Mouse (Mus musculus) thymus, postnatal 4 days (tissue): Measurements from ENCODE around the gene Rarg.
A peak's percentile ranks its signal among the peaks of the same experiment; 100 is the strongest.

Source experiments
- DNase-seq: peaks from one replicate; pipeline ENCODE4 v3.0.0; 2021

Gene Rarg

DNA sequence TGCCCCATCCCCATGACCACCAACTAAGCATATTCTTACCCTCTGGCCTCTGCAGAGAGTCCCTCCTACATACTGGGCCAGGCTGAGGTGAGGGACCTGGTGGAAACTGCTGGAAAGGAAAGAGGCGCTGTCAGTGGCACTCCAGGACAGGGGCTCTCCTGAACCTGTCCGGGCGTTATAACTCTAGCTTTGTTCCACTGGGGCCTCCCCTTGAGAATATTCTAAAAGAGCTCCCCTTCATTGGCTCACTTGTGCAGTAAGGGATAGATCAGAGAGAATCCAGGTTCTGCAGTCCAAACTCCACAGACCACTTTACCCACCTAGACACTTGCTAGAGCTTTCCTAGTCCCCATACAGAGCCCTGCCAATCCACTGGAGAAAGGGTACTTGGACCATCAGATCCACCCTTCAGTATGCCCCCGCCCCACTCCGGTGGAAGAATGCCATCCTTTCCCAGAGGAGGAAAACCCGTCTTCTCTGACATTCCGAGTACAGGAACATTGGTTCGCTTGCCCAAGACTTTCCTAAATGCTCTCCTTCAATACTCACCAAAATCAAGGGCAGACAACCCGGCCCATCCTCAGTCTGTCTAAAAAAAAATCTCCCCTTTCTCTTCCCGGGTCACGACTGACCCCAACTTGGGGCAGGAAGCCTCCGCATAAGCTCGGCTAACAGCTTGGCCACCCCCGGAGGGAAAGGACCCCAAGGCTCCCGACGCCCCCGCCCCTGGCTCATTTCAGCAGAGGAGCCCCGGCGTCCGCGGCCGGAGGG is 701 bp downstream of the Rarg start:
- DNase-seq = no peak

DNA sequence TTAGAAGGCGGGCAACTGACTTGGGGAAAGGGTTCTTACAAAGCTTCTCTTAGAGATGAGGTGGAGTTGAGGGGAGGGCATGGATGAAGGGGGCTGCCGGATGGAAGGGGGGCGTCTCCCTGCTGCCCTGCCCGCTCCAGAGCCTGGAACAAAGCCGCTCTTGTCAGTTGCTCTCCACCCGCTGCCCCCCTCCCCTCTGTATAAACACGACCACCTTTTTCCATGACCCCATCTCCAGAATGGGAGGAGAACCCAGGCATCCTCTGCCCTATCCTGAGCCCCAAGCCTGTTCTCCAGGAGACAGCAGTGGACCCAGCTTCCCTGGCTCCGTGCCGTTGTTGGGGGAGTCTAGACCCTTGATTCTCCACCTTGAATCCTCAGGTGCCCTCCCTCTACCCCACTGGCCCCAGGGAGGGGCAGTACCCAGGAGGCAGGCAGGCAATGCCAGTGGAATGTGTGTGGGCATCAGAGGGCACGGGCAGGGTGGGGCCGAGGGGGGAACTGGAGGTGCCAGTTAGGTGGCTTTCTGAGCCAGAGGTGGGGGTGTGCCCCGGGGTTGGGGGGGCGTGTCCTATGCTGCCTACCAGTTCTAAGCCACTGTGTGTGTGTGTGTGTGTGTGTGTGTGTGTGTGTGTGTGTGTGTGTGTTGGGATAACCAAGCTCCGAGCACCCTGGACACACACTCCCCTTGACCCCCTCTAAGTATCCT is 1.6 kb downstream of the Rarg start:
- no peak for DNase-seq

DNA sequence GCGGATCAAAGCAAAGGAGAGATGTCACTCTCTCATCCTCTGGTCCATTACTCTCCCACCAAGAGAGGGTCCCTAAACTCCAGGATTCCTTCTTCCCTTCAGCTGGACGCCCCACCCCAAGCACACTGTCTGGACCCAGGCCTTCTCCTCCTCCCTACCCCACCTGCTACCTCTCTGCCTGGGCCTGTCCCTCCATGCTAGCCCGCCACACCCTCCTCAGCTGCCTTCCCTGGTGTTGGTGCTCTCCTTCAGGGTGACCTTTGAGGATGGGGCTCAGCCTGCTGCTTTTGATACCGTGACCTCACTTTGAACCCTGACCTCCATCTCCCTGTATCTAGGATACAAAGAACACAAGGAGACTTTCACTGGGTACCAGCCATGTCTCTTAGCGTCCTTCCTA is 6.8 kb downstream of the Rarg start:
- no peak for DNase-seq

DNA sequence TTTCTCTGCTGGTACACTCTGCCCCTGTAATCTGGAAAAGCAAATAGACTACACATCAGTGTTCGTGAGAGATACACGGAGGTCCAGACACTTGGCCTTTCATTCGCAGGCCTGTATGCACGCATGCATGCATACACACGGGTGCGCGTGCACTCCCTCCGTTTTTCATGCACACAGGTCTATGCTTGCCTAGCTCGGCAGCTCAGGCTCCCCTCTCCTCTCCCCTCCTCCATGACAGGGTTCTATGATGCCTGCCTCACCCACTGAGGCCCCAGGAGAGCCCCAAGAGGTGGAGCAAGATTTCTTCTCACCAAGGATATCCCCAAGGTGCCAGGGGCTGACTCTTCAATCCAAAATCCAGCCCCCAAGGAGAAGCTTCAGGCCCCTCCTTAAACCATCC is 7.3 kb downstream of the Rarg start:
- no peak for DNase-seq

DNA sequence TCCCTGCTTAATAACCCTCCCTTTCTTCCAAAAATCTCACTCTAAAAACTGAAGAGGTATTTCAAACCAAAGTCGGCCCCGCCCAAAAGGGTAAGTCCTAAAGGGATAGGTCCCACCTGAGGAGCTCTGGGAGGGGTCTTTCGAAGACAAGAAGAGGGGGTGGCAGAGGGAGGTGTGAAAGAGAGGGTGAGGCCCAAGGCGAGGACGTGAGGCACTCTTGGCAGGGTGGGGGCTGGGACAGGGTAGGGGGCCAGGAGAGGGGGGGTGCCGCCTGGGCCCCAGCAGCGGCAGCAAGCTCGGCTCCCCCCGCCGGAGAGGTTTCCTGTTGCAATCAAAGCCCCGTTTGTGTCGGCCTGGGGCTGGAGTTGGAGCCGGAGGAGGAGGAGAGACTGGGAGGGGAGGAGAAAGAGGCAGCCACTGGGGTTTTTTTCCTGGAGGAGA is 8.0 kb downstream of the Rarg start:
- peak; percentile 56 for DNase-seq

DNA sequence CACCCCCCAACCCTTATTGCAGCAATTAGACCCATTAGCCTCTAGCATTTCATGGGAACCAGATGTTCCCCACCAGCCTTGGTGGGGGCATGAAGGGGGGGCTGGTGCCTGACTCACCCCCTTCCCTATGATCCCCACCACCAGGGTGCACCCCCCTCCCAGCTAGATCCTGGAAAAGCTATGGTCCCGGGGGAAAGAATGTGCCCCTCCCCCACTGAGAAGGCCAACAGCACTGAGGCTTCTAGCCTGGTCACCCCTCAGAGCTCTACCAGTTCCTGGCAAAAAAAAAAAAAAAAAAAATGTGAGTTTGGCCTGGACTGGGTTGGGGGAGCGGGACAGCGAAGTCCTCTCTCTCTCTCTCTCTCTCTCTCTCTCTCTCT is 8.5 kb downstream of the Rarg start:
- DNase-seq = no peak

DNA sequence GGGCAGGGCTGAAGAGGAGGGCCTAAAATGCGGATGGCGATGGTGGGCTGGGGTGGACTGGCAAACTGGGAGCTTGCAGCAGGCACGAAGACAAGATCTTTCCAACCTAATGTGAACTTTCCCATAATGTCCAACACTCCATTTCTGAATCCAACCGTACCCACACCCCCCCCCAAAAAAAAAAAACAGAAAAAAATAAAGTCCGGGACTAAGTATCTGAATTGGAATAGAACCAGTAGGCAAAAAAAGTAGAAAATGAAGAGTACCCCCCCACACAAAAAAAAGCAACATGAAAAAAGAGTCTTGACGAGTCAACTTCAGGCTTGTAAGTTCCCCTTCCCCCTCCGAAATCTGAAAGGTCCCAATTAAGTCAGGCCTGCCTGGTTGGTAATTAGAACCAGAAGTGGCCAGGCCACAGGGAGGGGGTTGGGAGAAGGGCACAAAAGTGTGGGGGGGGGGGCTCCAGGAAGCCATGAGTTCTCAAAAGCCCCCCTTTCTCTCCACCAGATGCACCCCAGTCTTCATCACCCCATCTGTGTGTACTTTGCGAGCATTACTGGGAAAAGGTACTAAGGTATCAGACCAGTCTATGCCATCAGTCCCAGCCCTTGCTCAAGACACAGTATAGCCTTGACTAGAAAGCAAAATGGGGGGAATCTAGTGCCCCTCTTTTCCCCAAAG is 9.0 kb downstream of the Rarg start:
- no peak for DNase-seq

DNA sequence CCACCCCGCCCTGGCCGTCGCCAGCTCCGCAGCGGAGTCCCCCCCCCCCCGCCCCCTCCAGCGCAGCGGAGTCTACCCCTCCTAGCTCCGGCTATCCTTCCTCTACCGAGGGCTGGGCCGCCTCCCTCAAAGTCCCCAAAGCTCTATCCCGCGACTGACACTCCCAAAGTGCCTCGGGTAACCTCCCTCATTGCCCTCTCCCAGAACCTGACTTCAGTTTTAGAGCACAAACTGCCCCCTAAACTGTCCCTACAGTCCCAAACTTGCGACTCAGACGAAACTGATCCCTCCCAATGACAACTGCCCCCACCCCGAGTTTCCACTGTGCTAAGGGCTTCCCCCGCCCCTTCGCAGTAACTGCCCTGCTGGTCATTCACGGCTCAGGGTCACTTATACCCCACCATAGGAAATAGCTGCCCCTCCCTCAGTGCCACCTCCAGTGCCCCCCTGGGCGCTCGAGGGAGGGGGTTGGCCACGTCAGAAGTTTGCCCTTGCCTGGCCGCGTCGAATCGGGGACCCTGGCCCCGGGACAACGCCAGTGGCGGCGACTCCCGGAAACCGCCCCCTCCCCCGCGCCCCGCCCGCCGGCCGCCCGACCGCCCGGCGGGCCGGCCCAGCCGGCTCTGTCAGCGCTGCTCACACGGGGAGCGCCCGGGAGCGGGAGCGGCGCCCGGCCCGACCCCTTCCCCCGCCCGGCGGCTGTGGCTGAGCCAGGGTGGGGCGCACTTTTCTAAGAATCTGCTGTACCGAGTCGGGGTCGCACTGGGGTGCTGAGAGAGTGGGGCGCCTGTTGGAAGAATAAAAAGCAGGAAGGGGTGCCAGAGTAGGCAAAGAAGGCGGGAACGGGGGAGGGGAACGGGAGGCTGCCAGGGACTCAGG is 9.8 kb downstream of the Rarg start:
- DNase-seq = peak; percentile 68

DNA sequence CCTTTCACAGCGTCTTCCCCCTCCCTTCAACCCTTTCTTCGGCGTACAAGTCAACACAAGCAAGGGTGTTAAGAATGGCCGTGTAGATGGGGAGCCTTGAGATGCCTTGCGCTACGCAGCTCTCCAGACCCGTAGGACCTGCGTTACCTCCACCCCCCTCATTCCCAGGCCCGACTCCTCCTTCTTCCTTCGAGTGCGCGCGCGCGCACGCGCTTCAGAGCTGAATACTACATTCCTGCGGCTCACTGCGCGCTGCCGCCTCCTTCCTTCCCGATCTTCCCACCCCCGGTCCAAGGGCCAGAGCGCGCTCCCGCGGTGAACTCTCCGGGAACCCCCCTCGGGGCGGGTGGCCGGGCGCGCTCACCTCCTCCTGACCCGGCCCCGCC is 10.5 kb downstream of the Rarg start:
- peak; percentile 75 for DNase-seq

DNA sequence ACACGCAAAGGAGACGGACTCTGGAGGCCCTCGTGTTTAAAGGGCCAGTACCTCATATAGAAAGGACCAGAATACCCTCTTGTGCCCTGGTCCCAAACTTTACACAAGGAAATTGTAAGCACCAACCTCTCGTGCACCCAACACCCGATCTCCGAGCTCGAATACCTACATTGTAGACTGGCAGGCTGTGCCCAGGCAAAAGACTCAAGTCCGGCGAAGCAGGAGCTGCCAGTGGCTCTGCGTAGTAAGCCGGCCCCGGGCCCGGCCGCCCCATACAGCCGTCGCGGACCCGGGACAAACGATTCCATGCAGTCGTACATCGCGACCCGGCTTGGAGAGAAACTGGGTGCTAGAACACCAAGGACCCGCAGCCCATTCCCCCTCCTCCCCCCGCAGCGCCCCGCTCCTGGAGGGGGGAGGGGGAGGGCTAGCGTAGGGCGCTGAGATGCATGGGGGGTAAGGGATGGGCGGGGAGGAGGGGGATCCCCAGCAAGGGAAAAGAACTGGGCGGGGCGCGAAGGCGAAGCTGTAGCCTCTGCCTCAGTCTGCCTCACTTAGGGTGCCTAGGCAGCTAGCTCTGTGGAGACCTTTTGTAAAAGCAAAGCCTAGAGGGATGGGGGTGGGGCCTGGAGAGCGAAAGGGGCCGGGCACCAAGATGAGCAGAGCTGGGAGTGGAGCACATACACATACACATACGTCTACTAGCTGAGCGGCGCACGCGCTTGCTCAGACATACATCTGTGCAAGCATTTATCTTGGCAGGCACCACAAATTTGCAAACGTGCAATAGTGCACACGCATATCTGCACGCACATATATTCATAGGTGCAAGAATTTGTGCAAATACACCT is 11.2 kb downstream of the Rarg start:
- DNase-seq = peak; percentile 71

DNA sequence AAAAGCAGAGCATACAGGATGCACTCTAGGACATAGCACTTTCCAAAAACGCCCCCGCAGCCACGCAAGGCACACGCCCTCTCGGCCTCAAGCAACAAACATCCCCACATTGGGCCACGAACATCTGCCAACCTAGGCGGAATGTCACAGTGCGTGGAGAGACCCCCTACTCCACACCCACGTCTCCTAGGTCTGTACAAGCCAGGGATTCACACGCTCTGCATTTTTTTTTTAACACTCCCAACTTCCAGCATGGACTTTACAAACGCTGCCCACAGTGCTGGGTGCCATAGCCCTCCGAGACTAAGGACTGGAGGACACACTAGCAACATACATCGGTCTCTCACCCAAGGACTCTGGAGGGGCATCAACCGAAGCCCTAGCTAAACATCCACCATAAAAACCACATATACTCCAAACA is 11.8 kb downstream of the Rarg start:
- no peak for DNase-seq

DNA sequence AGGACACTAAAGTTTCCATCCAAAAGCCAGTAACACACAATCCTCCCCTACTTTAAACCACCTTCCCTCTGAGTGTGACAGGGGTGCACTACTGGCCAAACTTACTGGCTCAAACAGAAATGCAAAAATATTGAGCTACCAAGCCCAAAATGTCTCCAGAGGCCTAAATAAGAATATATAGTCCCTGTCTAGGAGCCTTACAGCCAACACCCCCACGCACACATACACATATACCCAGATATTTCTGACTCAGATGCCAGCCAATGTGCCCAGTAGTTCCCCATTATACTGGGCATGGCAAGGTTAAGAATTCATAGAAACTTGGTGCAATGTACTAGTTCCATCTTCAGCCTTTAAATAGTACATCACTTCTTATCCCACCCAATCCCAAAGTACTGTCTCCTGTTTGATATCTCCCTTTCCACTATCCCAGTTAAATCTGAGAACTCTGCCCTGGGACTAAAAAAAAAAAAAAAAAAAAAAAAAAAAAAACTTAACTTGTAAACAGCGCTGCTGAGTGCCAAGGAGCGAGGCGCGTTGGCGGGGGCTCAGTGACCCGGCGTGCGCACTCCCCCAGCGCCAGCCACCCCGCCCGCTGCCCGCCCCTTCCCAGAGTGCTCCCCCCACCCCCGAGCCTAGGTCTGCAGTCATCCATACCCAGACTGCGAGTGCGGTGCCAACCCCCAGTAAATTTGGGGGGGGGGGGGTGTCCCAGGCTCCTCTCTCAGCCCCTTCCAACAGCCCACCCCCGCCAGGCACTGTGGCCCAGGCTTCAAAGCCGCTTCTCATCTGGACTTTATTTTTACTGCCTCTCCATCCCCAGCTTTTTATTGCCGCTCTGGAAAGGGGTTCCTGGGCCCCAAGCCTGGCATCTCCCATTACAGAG is 12.8 kb downstream of the Rarg start:
- no peak for DNase-seq

DNA sequence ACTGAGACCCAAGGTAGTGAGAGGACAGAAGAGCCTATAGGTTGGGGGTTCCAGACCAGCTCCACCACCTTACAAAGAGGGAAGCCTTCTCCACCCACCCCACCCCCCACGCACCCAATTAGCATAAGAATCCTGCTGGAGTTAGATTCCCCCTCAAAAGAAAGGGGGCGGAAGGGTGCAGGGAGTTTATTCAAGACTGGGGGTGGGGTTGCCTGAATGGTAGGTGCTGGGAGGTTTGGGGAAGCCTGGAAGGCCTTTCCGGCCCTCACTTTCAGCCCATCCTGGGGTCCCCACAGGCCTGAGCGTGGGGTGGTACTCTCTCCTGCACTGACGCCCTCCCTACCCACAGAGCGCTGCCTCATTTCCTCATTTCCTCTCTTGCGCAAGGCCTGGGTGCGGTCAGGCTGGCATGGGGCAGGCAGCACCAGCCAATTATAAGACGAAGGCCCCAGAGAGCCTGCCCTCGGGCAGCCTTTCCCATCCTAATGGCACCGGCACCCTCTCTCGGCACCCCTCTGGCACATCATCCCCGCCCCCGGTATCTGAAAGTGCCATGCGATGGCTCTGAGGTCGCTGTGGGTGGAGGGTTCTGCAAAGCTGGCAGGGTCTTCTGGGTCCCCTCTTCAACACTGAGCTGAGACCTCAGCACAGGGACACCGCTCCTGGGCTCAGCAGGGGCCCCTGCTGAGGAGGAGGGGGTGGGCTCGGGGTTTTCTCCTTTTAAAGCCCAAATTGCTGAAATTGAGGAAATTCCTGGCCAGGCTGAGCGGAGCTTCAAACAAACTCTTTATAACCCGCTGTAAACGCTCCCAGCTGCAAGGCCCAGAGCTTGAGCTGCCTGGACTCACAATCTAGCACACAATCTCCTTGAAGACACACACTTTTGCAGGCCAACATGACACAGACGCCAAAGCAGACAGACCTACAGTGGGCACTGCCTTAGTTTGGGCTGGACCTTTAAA is 13.8 kb downstream of the Rarg start:
- peak; percentile 39 for DNase-seq

DNA sequence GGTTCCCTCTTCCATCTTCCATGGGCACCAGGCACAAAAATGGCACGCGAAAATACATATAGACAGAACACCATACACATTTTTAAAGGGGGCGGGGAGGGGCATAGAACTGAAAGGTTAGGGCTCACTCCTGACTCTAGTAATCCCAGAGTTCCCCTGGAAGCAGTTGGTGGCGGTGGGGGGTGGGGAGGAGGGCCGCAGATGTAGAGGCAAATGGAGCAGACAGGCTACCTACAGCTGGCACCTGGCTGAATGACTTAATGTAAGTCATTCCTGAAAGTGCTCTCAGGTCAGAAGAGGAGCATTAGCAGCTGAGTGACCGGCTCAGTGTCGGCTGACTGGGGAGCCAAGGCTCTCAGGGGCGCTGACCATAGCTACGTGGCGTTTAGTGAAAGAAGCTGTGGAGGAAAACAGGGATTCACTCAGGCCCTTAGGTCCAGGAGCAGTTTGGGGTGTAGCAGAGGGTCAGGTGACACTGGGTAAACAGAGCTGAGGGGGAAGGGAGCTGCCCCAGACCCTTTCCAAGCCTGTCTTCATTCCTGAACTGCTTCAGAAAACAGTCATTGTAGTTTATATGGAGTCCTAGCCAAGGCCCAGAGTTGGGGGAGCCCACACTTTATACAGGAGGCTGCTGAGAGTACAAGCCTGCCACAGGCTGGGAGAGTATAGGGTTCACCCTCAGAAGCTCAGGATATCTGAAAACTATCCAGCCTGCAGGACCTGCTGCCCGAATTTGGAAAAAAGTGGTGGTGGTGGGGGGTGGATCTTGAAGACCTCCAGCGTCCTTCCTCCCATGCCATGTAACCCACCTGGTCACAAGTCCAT is 14.7 kb downstream of the Rarg start:
- DNase-seq = no peak

DNA sequence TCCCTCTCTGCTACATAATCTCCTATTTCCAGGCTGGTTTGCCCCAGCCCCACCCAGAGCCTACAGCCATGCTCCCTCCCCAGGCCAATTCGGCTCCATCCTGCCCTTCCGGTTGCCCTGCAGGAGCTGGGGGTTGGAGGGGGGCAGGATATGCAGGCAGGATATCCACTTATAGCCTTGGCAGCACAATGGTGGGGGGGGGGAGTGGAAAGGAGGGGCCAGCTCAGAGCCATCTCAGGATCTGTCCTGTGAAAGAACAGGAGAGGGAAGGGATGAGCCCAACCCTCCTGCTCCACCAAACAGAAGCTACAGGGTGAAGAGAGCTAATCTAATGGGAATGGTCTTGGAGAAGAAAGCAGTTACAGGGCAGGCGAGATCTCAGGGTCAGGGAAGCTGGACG is 16.7 kb downstream of the Rarg start:
- DNase-seq = peak; percentile 8

DNA sequence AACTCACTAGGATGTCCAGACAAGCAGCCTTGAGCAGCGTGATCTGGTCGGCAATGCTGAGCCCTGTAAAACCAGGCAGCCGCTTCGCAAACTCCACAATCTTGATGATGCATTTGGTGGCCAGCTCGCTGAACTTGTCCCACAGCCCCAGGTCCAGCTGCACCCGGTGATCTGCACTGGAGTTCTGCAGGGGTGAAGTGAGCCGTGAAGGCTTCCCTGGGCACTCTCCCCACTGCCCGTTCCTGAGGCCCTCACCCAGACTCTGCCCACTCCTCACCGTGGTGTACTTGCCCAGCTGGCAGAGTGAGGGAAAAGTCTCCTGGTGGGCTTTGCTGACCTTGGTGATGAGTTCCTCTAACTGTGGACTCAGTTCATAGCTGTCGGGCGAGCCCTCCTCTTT is 17.5 kb downstream of the Rarg start:
- peak; percentile 9 for DNase-seq

DNA sequence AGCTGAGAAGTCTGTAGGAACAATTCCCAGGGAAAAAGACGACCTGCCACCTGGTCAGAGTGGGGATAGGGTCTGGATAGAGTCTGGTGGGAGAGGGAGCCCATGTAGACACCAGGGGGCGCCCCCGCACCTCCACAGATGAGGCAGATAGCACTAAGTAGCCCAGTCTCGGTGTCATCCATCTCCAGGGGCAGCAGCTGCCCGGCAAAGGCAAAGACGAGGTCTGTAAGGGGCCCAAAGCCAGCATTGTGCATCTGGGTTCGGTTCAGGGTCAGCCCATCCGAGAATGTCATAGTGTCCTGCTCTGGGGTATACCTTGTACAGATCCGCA is 18.1 kb downstream of the Rarg start:
- DNase-seq = peak; percentile 94

DNA sequence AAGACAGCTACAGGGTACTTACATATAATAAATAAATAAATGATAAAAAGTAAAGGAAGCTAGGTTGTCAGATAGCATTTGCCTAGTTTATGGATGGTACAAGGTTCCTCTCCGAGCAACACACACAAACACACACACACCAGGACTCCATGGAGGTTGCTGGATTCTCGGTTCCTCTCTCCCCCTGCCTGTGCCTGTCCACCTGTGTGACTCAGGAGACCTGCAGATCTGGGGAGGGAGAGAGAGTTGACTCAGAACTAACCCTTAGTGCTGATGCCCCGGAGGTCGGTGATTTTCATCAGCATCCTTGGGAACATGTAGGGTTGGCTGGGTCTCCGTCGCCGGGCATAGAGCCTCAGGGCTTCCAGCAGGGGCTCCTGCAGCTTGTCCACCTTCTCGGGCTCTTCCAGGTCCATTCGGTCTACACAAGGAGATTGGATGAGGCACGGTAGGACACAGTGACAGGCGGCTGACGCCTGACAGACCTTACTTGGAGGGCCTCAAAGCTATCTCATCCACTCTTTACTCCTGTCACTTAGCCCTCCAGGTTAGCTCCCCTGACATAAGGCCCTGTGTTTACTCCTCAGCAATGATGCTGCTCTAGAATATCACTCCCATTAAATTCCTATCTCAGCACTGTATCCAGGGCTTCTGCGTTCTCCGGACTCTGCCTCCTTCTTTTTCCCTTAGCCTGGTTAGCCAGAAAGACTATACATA is 18.6 kb downstream of the Rarg start:
- peak; percentile 9 for DNase-seq
